Mouse (Mus musculus): Measurements from ENCODE around the gene Gm10577. TPM values are rescaled to one million over a fixed set of nuclear protein-coding genes. Genes with fewer than 3 reads are reported as not detected.

Gene Gm10577
- polyA plus RNA-seq, 1 experiment from 2014 or later, result not detected

GRCm38 (mm10) chr4:101000622-101001021, 19.9 kb downstream of the Gm10577 start:
- WGBS, result 93% methylated on average over 3 of the region's 3 CpGs

GRCm38 (mm10) chr4:100998906-100999305, 21.6 kb downstream of the Gm10577 start:
- DNase-seq (ENCODE audit: low spot score) (no peak), ATAC-seq (ENCODE audit: low FRiP score) (no peak)
- Histone ChIP-seq H3K4me2 (replicated peaks) (no peak overlapping the region), H3K36me3 (replicated peaks; ENCODE audit: control insufficient read depth, insufficient read depth) (no peaks in the 10 kb centered on the region; the same call in 1 of the 2 replicates), H3K9me3 (ENCODE audit: control insufficient read depth, low read length) (no peaks in the 10 kb centered on the region), H3K4me3 (replicated peaks; ENCODE audit: low read length) (no peak overlapping the region), H3K27me3 (ENCODE audit: control insufficient read depth, insufficient read depth, low read length) (no peaks in the 10 kb centered on the region), H3K4me1 (replicated peaks; ENCODE audit: control insufficient read depth, insufficient read depth, low read length) (peaks cover 4% of the 10 kb centered on the region; the same call in 1 of the 2 replicates), H3K27ac (0 out of 2 replicates have a peak overlapping the region, but pooled peaks have one; percentile 34), H3K9ac (no peak overlapping the region)
- 82% methylated on average over 8 of the region's 8 CpGs for WGBS

More at GRCm38 (mm10) chr4:101000622-101001021, 19.9 kb downstream of the Gm10577 start:
- Histone ChIP-seq H3K27me3 (ENCODE audit: control insufficient read depth, insufficient read depth, low read length) (no peaks in the 10 kb centered on the region), H3K9me3 (ENCODE audit: control insufficient read depth, low read length) (no peaks in the 10 kb centered on the region), H3K4me2 (replicated peaks) (no peak overlapping the region), H3K9ac (no peak overlapping the region), H3K4me1 (replicated peaks; ENCODE audit: control insufficient read depth, insufficient read depth, low read length) (no peaks in the 10 kb centered on the region; the same call in 1 of the 2 replicates), H3K36me3 (replicated peaks; ENCODE audit: control insufficient read depth, insufficient read depth) (no peaks in the 10 kb centered on the region), H3K27ac (no peak overlapping the region), H3K4me3 (replicated peaks; ENCODE audit: low read length) (no peak overlapping the region)
- DNase-seq (ENCODE audit: low spot score) (no peak), ATAC-seq (ENCODE audit: low FRiP score) (no peak)

DNA sequence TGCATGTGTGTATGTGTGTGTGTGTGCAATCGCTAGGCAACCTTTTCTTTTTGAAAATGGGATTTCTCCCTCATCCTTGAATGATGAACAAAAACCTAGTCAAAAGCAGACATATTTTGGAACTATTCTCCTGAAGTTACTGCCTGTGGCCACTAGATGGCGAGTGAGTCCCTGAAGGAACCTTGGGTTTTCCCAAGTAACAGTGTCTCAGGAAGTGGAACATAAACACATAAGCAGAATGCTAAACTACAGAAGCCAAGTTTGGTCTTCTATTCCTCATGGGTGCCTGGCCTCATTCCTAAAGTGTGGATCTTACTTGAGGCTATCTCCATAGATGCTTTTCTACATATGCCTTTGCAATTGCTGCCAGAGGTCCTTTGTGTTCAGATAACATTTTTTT, 22.4 kb downstream of the Gm10577 start:
- DNase-seq (ENCODE audit: low spot score) (peak; percentile 83), ATAC-seq (ENCODE audit: low FRiP score) (no peak)
- H3K9me3 ChIP-seq (ENCODE audit: control insufficient read depth, low read length), result no peaks in the 10 kb centered on the region
- no peaks in the 10 kb centered on the region; the same call in 1 of the 2 replicates for H3K36me3 ChIP-seq (replicated peaks; ENCODE audit: control insufficient read depth, insufficient read depth)
- H3K27ac ChIP-seq, result peak overlapping the region; percentile 34; the same call in 1 of the 2 replicates
- H3K27me3 ChIP-seq (ENCODE audit: control insufficient read depth, insufficient read depth, low read length), result no peaks in the 10 kb centered on the region
- H3K4me2 ChIP-seq (replicated peaks), result no peak overlapping the region
- no peak overlapping the region for H3K9ac ChIP-seq
- H3K4me3 ChIP-seq (replicated peaks; ENCODE audit: low read length), result no peak overlapping the region
- WGBS, result 16% methylated on average over 2 of the region's 2 CpGs
- peaks cover 4% of the 10 kb centered on the region; the same call in 1 of the 2 replicates for H3K4me1 ChIP-seq (replicated peaks; ENCODE audit: control insufficient read depth, insufficient read depth, low read length)

DNA sequence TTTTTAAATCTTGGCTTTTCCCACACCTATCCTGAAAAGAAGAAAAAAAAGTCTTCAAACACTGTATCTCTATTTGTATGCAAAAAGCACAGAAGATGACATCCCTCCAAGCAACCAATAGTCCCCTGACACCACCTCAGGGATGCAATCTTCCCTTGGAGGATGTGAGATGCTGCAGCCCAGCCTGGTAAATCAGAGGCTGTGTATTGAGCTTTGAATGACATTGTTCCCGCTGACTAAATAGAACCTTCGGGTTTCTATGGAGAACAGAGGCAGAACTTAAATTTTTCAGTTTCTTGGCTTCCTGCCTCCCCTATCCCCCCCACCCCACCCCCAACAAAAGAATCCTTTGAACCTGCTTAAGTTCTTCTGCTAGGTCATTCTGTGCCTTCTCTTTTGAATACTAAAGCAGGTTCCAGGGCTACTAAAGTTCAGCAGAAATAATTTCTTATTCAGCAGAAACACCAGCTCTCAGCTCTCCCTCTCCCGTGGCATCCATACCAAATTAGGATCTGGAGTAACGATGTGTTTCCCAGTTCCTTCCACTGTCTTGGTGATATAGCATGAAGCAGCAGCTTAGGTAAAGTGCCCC, 24.3 kb downstream of the Gm10577 start:
- Histone ChIP-seq H3K36me3 (replicated peaks; ENCODE audit: control insufficient read depth, insufficient read depth) (peaks cover 16% of the 10 kb centered on the region), H3K9ac (no peak overlapping the region), H3K27ac (no peak overlapping the region), H3K4me2 (replicated peaks) (no peak overlapping the region), H3K9me3 (ENCODE audit: control insufficient read depth, low read length) (no peaks in the 10 kb centered on the region), H3K4me3 (replicated peaks; ENCODE audit: low read length) (no peak overlapping the region), H3K27me3 (ENCODE audit: control insufficient read depth, insufficient read depth, low read length) (no peaks in the 10 kb centered on the region), H3K4me1 (replicated peaks; ENCODE audit: control insufficient read depth, insufficient read depth, low read length) (peaks cover 18% of the 10 kb centered on the region)
- DNase-seq (ENCODE audit: low spot score) (no peak), ATAC-seq (ENCODE audit: low FRiP score) (peak; percentile 41; the same call in 1 of the 2 replicates)
- WGBS, result 27% methylated on average over 4 of the region's 4 CpGs

- Histone ChIP-seq H3K9me3 (ENCODE audit: control insufficient read depth, low read length) (no peaks in the 10 kb centered on the region), H3K36me3 (replicated peaks; ENCODE audit: control insufficient read depth, insufficient read depth) (peaks cover 17% of the 10 kb centered on the region), H3K4me3 (replicated peaks; ENCODE audit: low read length) (no peak overlapping the region), H3K9ac (no peak overlapping the region), H3K27ac (0 out of 2 replicates have a peak overlapping the region, but pooled peaks have one; percentile 10), H3K27me3 (ENCODE audit: control insufficient read depth, insufficient read depth, low read length) (no peaks in the 10 kb centered on the region), H3K4me1 (replicated peaks; ENCODE audit: control insufficient read depth, insufficient read depth, low read length) (peaks cover 18% of the 10 kb centered on the region), H3K4me2 (replicated peaks) (no peak overlapping the region)
- WGBS, result 63% methylated on average over 5 of the region's 5 CpGs
- DNase-seq (ENCODE audit: low spot score) (no peak), ATAC-seq (ENCODE audit: low FRiP score) (no peak)
Measured at GRCm38 (mm10) chr4:100995617-100996016, 24.9 kb downstream of the Gm10577 start.

DNA sequence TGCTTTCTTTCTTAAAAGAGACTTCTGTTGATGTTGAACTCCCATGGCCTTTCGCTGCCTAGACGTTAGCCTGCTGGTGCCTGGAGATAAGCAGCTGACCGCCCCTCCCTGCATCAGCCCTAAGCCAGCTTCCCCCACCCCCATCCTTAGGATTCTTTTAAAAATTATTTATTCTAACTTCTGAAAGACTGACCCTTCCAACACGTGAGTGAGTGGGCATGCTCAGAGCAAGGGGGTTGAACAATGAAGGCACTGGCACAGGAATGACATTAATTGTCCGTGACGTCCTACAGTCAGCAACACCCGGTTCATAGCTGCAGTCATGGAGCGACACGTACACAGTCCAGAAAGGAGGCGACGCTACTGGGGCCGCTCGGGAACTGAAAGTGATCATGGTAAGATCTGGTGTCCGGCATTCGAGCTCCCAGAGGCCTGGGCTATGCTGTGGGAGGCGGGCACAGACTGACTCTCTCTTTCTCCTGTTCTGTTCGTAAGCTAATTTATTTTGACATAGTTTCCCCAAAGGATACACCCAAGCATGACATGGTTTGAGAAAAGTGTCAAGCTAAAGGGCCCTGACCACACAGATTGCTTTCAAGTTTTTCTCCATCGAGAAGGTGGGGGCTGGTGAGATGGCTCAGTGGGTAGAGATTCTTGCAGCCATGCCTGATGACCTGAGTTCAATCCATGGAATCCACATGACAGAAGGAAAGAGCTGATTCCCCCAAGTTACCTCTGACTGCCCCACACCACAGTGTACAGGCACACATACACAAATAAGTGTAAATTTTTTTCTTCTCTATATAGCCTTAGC, 25.8 kb downstream of the Gm10577 start:
- no peaks in the 10 kb centered on the region for H3K9me3 ChIP-seq (ENCODE audit: control insufficient read depth, low read length)
- no peak overlapping the region for H3K27ac ChIP-seq
- peaks cover 18% of the 10 kb centered on the region for H3K36me3 ChIP-seq (replicated peaks; ENCODE audit: control insufficient read depth, insufficient read depth)
- DNase-seq (ENCODE audit: low spot score), result no peak
- H3K4me1 ChIP-seq (replicated peaks; ENCODE audit: control insufficient read depth, insufficient read depth, low read length), result peaks cover 18% of the 10 kb centered on the region
- H3K9ac ChIP-seq, result no peak overlapping the region
- H3K27me3 ChIP-seq (ENCODE audit: control insufficient read depth, insufficient read depth, low read length), result no peaks in the 10 kb centered on the region
- no peak overlapping the region for H3K4me2 ChIP-seq (replicated peaks)
- H3K4me3 ChIP-seq (replicated peaks; ENCODE audit: low read length), result no peak overlapping the region
- peak; percentile 29; the same call in 1 of the 2 replicates for ATAC-seq (ENCODE audit: low FRiP score)
- 46% methylated on average over 18 of the region's 18 CpGs for WGBS

DNA sequence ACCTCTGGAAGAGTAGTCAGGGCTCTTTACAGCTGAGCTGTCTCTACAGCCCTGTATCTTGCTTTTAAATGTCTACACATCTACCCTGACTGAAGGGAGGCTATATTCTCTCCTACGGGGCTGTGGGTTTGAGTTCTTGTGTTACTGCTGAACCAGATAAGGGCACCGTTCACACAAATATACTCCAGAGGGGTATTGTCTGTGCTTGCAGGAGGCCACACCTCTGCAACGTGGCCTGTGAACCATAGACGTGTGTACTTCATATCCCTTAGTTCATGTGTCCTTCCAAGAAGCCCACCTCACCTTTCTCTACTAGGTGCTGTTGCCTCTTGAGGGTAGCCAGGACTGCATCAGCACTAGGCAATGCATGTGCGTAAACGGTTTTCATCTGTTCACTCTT, 28.4 kb downstream of the Gm10577 start:
- Histone ChIP-seq H3K9ac (no peak overlapping the region), H3K27me3 (ENCODE audit: control insufficient read depth, insufficient read depth, low read length) (no peaks in the 10 kb centered on the region), H3K4me3 (replicated peaks; ENCODE audit: low read length) (no peak overlapping the region), H3K9me3 (ENCODE audit: control insufficient read depth, low read length) (no peaks in the 10 kb centered on the region), H3K36me3 (replicated peaks; ENCODE audit: control insufficient read depth, insufficient read depth) (peaks cover 33% of the 10 kb centered on the region), H3K27ac (no peak overlapping the region), H3K4me2 (replicated peaks) (no peak overlapping the region), H3K4me1 (replicated peaks; ENCODE audit: control insufficient read depth, insufficient read depth, low read length) (peaks cover 18% of the 10 kb centered on the region)
- 85% methylated on average over 6 of the region's 6 CpGs for WGBS
- no peak for ATAC-seq (ENCODE audit: low FRiP score)
- no peak for DNase-seq (ENCODE audit: low spot score)

GRCm38 (mm10) chr4:100990996-100991395, 29.5 kb downstream of the Gm10577 start:
- H3K36me3 ChIP-seq (replicated peaks; ENCODE audit: control insufficient read depth, insufficient read depth), result peaks cover 42% of the 10 kb centered on the region
- DNase-seq (ENCODE audit: low spot score), result peak; percentile 56
- H3K27ac ChIP-seq, result peak overlapping the region; percentile 61
- WGBS, result 17% methylated on average over 4 of the region's 4 CpGs
- no peak overlapping the region for H3K4me2 ChIP-seq (replicated peaks)
- no peaks in the 10 kb centered on the region for H3K27me3 ChIP-seq (ENCODE audit: control insufficient read depth, insufficient read depth, low read length)
- H3K4me3 ChIP-seq (replicated peaks; ENCODE audit: low read length), result no peak overlapping the region
- peaks cover 18% of the 10 kb centered on the region for H3K4me1 ChIP-seq (replicated peaks; ENCODE audit: control insufficient read depth, insufficient read depth, low read length)
- ATAC-seq (ENCODE audit: low FRiP score), result peak; percentile 51
- H3K9me3 ChIP-seq (ENCODE audit: control insufficient read depth, low read length), result no peaks in the 10 kb centered on the region
- H3K9ac ChIP-seq, result no peak overlapping the region

DNA sequence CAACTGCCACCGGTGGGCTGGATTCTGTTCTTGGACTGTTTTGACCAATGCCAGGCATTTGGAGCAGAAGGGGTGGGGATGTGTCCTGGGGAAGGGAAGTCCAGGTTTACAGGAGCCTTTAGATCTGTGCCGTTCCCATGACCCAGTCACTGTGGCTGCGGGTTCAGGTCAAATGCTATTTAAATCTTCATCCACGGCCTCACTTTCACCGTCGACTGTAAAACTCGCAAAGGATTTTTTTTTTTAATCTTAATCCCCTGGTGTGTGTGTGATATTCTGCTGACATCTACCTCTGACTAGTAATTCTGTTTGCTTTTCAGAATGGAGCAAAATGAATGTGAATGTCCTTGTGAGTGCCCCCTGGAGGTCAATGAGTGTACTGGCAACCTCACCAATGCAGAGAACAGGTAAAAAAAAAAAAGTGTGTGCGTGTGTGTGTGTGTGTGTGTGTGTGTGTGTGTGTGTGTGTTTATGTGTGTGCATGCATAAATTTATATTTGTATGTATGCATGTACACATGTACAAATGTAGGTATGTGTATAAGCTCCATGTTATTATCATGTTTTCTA, 32.2 kb downstream of the Gm10577 start:
- H3K36me3 ChIP-seq (replicated peaks; ENCODE audit: control insufficient read depth, insufficient read depth), result peaks cover 56% of the 10 kb centered on the region
- no peak overlapping the region for H3K4me3 ChIP-seq (replicated peaks; ENCODE audit: low read length)
- 75% methylated on average over 8 of the region's 8 CpGs for WGBS
- H3K9ac ChIP-seq, result no peak overlapping the region
- no peak overlapping the region for H3K4me2 ChIP-seq (replicated peaks)
- H3K27me3 ChIP-seq (ENCODE audit: control insufficient read depth, insufficient read depth, low read length), result no peaks in the 10 kb centered on the region
- ATAC-seq (ENCODE audit: low FRiP score) (no peak), DNase-seq (ENCODE audit: low spot score) (peak; percentile 70)
- H3K4me1 ChIP-seq (replicated peaks; ENCODE audit: control insufficient read depth, insufficient read depth, low read length), result peaks cover 14% of the 10 kb centered on the region
- H3K27ac ChIP-seq, result no peak overlapping the region
- H3K9me3 ChIP-seq (ENCODE audit: control insufficient read depth, low read length), result no peaks in the 10 kb centered on the region
